8 mouse cellular contexts compared by ENCODE assay signal in the genomic region with DNA sequence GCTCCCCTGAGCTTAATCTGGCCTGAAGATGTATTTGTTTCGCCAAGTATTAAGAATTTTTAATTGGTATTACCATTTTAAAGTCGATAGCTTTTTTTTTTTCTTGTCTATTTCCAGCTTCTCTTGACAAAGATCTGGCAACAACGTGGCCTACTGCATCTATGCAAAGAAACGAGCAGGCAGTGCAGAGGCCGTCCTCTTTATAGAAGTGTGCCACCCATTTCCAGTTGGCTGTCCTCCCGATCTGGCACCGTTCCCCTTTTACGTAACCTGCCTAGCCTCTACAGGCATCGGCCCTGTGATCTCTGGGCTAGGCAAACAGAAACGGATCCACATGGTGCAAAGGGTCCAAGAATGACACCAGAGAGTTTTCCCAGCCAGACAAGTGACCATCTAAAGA. TPM values are rescaled to one million over a fixed set of nuclear protein-coding genes. Genes with fewer than 3 reads are reported as not detected.
A peak's percentile ranks its signal among the peaks of the same experiment; 100 is the strongest.
DNase-seq lines count a peak whose midpoint lies in the region; ATAC-seq and TF ChIP-seq lines count a peak whose summit lies in the region.

No protein-coding gene starts in this region.

- H3K27ac ChIP-seq in intestine, embryonic 16.5 days (ENCODE audit: low read length), result no peak overlapping the region

- no peak for ATAC-seq in intestine, embryonic 16.5 days

- H3K4me3 ChIP-seq in lung, adult 2 months (replicated peaks; ENCODE audit: extremely low read depth, low read depth, low read length), result no peak overlapping the region
- no peak overlapping the region for H3K4me3 ChIP-seq in intestine, embryonic 16.5 days (ENCODE audit: low read length)

- H3K36me3 ChIP-seq in intestine, embryonic 16.5 days (ENCODE audit: control insufficient read depth, insufficient read depth, low read length), result no peaks in the 10 kb centered on the region

- no peaks in the 10 kb centered on the region for H3K9me3 ChIP-seq in intestine, embryonic 16.5 days (ENCODE audit: control insufficient read depth, low read length)

- peaks cover 10% of the 10 kb centered on the region for H3K4me1 ChIP-seq in lung, adult 2 months (ENCODE audit: control insufficient read depth, insufficient read depth, low read length)
- H3K4me1 ChIP-seq in intestine, embryonic 16.5 days (ENCODE audit: control insufficient read depth, insufficient read depth, low read length), result peaks cover 11% of the 10 kb centered on the region

- no peak overlapping the region for H3K4me2 ChIP-seq in intestine, embryonic 16.5 days (ENCODE audit: low read depth, low read length)

- WGBS in large intestine, adult 2 months, result 8% methylated on average over 10 of the region's 10 CpGs
- WGBS in lung, adult 2 months, result 7% methylated on average over 10 of the region's 10 CpGs
- WGBS in intestine, embryonic 16.5 days, result 47% methylated on average over 10 of the region's 10 CpGs

- H3K27me3 ChIP-seq in intestine, embryonic 16.5 days (replicated peaks; ENCODE audit: control insufficient read depth, insufficient read depth, low read length), result no peaks in the 10 kb centered on the region

- TF ChIP-seq POLR2A in brain, embryonic 14.5 days (IDR thresholded peaks at IDR 0.05; ENCODE audit: borderline replicate concordance, extremely low read depth, insufficient read depth, insufficient read length, poor library complexity, severe bottlenecking), result no peak
- peak; percentile 59; the same call in 1 of the 2 replicates for TF ChIP-seq POLR2A in lung, adult 2 months (IDR thresholded peaks at IDR 0.05; ENCODE audit: borderline replicate concordance, extremely low read depth, low read depth, low read length)

- no peak overlapping the region for H3K9ac ChIP-seq in intestine, embryonic 16.5 days (ENCODE audit: low read depth, low read length)

- peak; percentile 77 for DNase-seq in layer of hippocampus, adult 11-12 months (ENCODE audit: low spot score)
- no peak for DNase-seq in layer of hippocampus, adult 9-10 months (ENCODE audit: low spot score)
- DNase-seq in brain, embryonic 14.5 days (ENCODE audit: low read depth), result peak; percentile 88
- DNase-seq in gastrocnemius, postnatal 10 days, result peak; percentile 85
- DNase-seq in large intestine, adult 2 months (ENCODE audit: low read depth, low spot score), result peak; percentile 89
- peak; percentile 82 for DNase-seq in lung, adult 2 months
- DNase-seq in right cerebral cortex, postnatal 14 days, result peak; percentile 49

- TF ChIP-seq CTCF in brain, embryonic 14.5 days (IDR thresholded peaks at IDR 0.05; ENCODE audit: borderline replicate concordance, extremely low read depth, insufficient read depth, insufficient read length), result no peak
- no peak for TF ChIP-seq CTCF in lung, adult 2 months (IDR thresholded peaks at IDR 0.05; ENCODE audit: insufficient read depth, low read length)

RNA-seq across cellular contexts. Expression of a gene that starts 1.9 kb away (rescaled TPM):
- 36.0 and 41.8 TPM in 2 replicates for polyA plus RNA-seq in brain, embryonic 14.5 days (2012; rRNA removed)
- total RNA-seq in gastrocnemius, postnatal 10 days (2021), result 10 to 100 TPM; 31.3 to 35.6 TPM
- 11.3 and 16.9 TPM in 2 replicates for polyA plus RNA-seq in large intestine, adult 2 months (2012; rRNA removed)
- polyA plus RNA-seq in lung, adult 2 months (2012; rRNA removed), result 17.6 and 25.1 TPM in 2 replicates
- 7.0 and 7.2 TPM in 2 replicates for polyA plus RNA-seq in intestine, embryonic 16.5 days (2015; fragmentation: Nextera tagmentation; extraction: Ambion mirVana)

RNA-seq across cellular contexts. Expression of a gene that starts 41.1 kb away (rescaled TPM):
- 9.2 and 9.9 TPM in 2 replicates for polyA plus RNA-seq in brain, embryonic 14.5 days (2012; rRNA removed)
- 10 to 100 TPM; 31.1 to 32.6 TPM for total RNA-seq in gastrocnemius, postnatal 10 days (2021)
- polyA plus RNA-seq in large intestine, adult 2 months (2012; rRNA removed), result 5.7 and 8.7 TPM in 2 replicates
- 1.6 and 3.9 TPM in 2 replicates for polyA plus RNA-seq in lung, adult 2 months (2012; rRNA removed)
- polyA plus RNA-seq in intestine, embryonic 16.5 days (2015; fragmentation: Nextera tagmentation; extraction: Ambion mirVana), result 21.3 and 22.8 TPM in 2 replicates

RNA-seq across cellular contexts. Expression of a gene that starts 41.2 kb away (rescaled TPM):
- 17.4 and 26.6 TPM in 2 replicates for polyA plus RNA-seq in brain, embryonic 14.5 days (2012; rRNA removed)
- 10 to 100 TPM in 1 of 2 experiments, 1 to 10 TPM in 1; 8.4 to 12.1 TPM for total RNA-seq in gastrocnemius, postnatal 10 days (2021)
- polyA plus RNA-seq in large intestine, adult 2 months (2012; rRNA removed), result 9.4 and 15.4 TPM in 2 replicates
- 12.4 and 14.2 TPM in 2 replicates for polyA plus RNA-seq in lung, adult 2 months (2012; rRNA removed)
- 33.4 and 33.5 TPM in 2 replicates for polyA plus RNA-seq in intestine, embryonic 16.5 days (2015; fragmentation: Nextera tagmentation; extraction: Ambion mirVana)
